Comparison of ENCODE assay signal across 16 mouse cellular contexts in the genomic region with DNA sequence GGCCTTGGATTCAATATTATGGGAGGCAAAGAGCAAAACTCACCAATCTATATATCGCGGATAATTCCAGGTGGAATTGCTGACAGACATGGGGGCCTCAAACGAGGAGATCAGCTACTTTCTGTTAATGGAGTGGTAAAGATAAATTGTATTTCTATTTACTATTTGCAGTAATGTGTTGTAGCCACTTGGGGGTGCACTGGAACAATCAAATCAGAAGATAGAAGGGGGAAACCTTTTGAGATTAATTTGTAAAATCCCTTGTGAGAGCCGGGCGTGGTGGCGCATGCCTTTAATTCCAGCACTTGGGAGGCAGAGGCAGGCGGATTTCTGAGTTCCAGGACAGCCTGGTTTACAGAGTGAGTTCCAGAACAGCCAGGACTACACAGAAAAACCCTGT. TPM values are rescaled to one million over a fixed set of nuclear protein-coding genes. Genes with fewer than 3 reads are reported as not detected.
A peak's percentile ranks its signal among the peaks of the same experiment; 100 is the strongest.
DNase-seq lines count a peak whose midpoint lies in the region; ATAC-seq and TF ChIP-seq lines count a peak whose summit lies in the region.
"Had no signal": no experiment of that assay in that cellular context is flagged by ENCODE, and none has a peak within 500 bp of the region (broad histone marks: within the 10 kb centered on the region; RNA-seq: fewer than 3 reads in every experiment).

No protein-coding gene starts in this region.

- H3K4me1 ChIP-seq in forebrain, postnatal 0 days (ENCODE audit: insufficient read depth), result peaks cover 9% of the 10 kb centered on the region; the same call in 1 of the 2 replicates
- peaks cover 22% of the 10 kb centered on the region for H3K4me1 ChIP-seq in forebrain, embryonic 15.5 days
- H3K4me1 ChIP-seq in lung, postnatal 0 days (ENCODE audit: insufficient read depth, low read depth, low read length), result peaks cover 11% of the 10 kb centered on the region; the same call in 1 of the 2 replicates
- H3K4me1 ChIP-seq in forebrain, embryonic 13.5 days, result peaks cover 12% of the 10 kb centered on the region

- H3K27ac ChIP-seq in forebrain, postnatal 0 days (ENCODE audit: low read depth, low read length), result no peak overlapping the region
- H3K27ac ChIP-seq in forebrain, embryonic 15.5 days (replicated peaks), result no peak overlapping the region
- H3K27ac ChIP-seq in lung, postnatal 0 days (ENCODE audit: low read length), result no peak overlapping the region
- no peak overlapping the region for H3K27ac ChIP-seq in forebrain, embryonic 13.5 days
- H3K27ac ChIP-seq: heart, embryonic 15.5 days; limb, embryonic 10.5 days; stomach, embryonic 15.5 days had no signal

- no peak for TF ChIP-seq EP300 in lung, postnatal 0 days (IDR thresholded peaks at IDR 0.05)

- no peak overlapping the region for H3K4me2 ChIP-seq in forebrain, postnatal 0 days (ENCODE audit: low read depth)
- H3K4me2 ChIP-seq in forebrain, embryonic 15.5 days (replicated peaks), result no peak overlapping the region
- H3K4me2 ChIP-seq in lung, postnatal 0 days (replicated peaks; ENCODE audit: low read depth, low read length), result no peak overlapping the region
- no peak overlapping the region for H3K4me2 ChIP-seq in forebrain, embryonic 13.5 days
- H3K4me2 ChIP-seq: heart, embryonic 15.5 days; stomach, embryonic 15.5 days had no signal

- no peak overlapping the region for H3K9ac ChIP-seq in forebrain, postnatal 0 days
- H3K9ac ChIP-seq in forebrain, embryonic 15.5 days (replicated peaks), result no peak overlapping the region
- H3K9ac ChIP-seq in lung, postnatal 0 days (replicated peaks; ENCODE audit: low read depth), result no peak overlapping the region
- H3K9ac ChIP-seq in forebrain, embryonic 13.5 days, result no peak overlapping the region
- H3K9ac ChIP-seq: heart, embryonic 15.5 days; stomach, embryonic 15.5 days had no signal

- TF ChIP-seq CTCF in forebrain, postnatal 0 days (IDR thresholded peaks at IDR 0.05; ENCODE audit: low read depth), result peak; percentile 45
- TF ChIP-seq CTCF in lung, postnatal 0 days (IDR thresholded peaks at IDR 0.05), result peak; percentile 36

- no peaks in the 10 kb centered on the region for H3K9me3 ChIP-seq in forebrain, postnatal 0 days (ENCODE audit: low read length)
- no peaks in the 10 kb centered on the region for H3K9me3 ChIP-seq in forebrain, embryonic 15.5 days
- H3K9me3 ChIP-seq in lung, postnatal 0 days (ENCODE audit: low read length), result no peaks in the 10 kb centered on the region
- H3K9me3 ChIP-seq in forebrain, embryonic 13.5 days (replicated peaks), result no peaks in the 10 kb centered on the region
- H3K9me3 ChIP-seq: heart, embryonic 15.5 days; limb, embryonic 10.5 days; stomach, embryonic 15.5 days had no signal

- WGBS in forebrain, postnatal 0 days, result 83% methylated on average over 7 of the region's 7 CpGs
- WGBS in forebrain, embryonic 15.5 days, result 82% methylated on average over 7 of the region's 7 CpGs
- 80% methylated on average over 7 of the region's 7 CpGs for WGBS in lung, postnatal 0 days
- 87% methylated on average over 7 of the region's 7 CpGs for WGBS in forebrain, embryonic 13.5 days

- no peaks in the 10 kb centered on the region for H3K27me3 ChIP-seq in forebrain, postnatal 0 days (ENCODE audit: insufficient read depth, low read length)
- no peaks in the 10 kb centered on the region for H3K27me3 ChIP-seq in forebrain, embryonic 15.5 days
- H3K27me3 ChIP-seq in lung, postnatal 0 days (replicated peaks; ENCODE audit: insufficient read depth, low read length), result no peaks in the 10 kb centered on the region
- H3K27me3 ChIP-seq in splenic B cell, adult 2 months (ENCODE audit: control insufficient read depth, insufficient read depth, low read length, poor library complexity, severe bottlenecking), result no peaks in the 10 kb centered on the region
- no peaks in the 10 kb centered on the region for H3K27me3 ChIP-seq in forebrain, embryonic 13.5 days
- H3K27me3 ChIP-seq: heart, embryonic 15.5 days; stomach, embryonic 15.5 days had no signal

- H3K4me3 ChIP-seq in forebrain, postnatal 0 days (ENCODE audit: low read depth, low read length), result no peak overlapping the region
- no peak overlapping the region for H3K4me3 ChIP-seq in forebrain, embryonic 15.5 days
- no peak overlapping the region for H3K4me3 ChIP-seq in lung, postnatal 0 days (ENCODE audit: low read depth, low read length)
- H3K4me3 ChIP-seq in forebrain, embryonic 13.5 days, result no peak overlapping the region
- H3K4me3 ChIP-seq: erythroblast, embryonic 14.5 days; heart, embryonic 15.5 days; limb, embryonic 10.5 days; stomach, embryonic 15.5 days had no signal

- peaks cover 48% of the 10 kb centered on the region for H3K36me3 ChIP-seq in forebrain, postnatal 0 days (ENCODE audit: insufficient read depth)
- H3K36me3 ChIP-seq in forebrain, embryonic 15.5 days, result peaks cover 58% of the 10 kb centered on the region
- H3K36me3 ChIP-seq in lung, postnatal 0 days (ENCODE audit: insufficient read depth, low read length), result peaks cover 26% of the 10 kb centered on the region; the same call in 1 of the 2 replicates
- H3K36me3 ChIP-seq in splenic B cell, adult 2 months (ENCODE audit: control insufficient read depth, insufficient read depth, low read length, poor library complexity, severe bottlenecking), result peaks cover 9% of the 10 kb centered on the region
- peaks cover 50% of the 10 kb centered on the region for H3K36me3 ChIP-seq in forebrain, embryonic 13.5 days (ENCODE audit: poor library complexity, severe bottlenecking)

- no peak for DNase-seq in forebrain, postnatal 0 days
- no peak for DNase-seq in lung, postnatal 0 days (ENCODE audit: low spot score)
- DNase-seq in lung, postnatal 25 days (ENCODE audit: low spot score), result no peak
- DNase-seq in splenic B cell, adult 2 months (ENCODE audit: low read depth, low spot score), result peak; percentile 35
- DNase-seq in frontal cortex, adult 2 months (ENCODE audit: extremely low spot score in 1 of 2, low spot score in 1 of 2), result no peak
- DNase-seq: gastrocnemius, postnatal 10 days; kidney, adult 11 months; lung, postnatal 4 days; right cerebral cortex, adult 18-20 months had no signal

- no peak for ATAC-seq in forebrain, postnatal 0 days
- no peak for ATAC-seq in forebrain, embryonic 15.5 days (replicated peaks)
- ATAC-seq in lung, postnatal 0 days, result no peak
- peak; percentile 80 for ATAC-seq in common myeloid progenitor, adult 5-6 weeks (replicated peaks; ENCODE audit: low read depth, poor library complexity, severe bottlenecking)
- no peak for ATAC-seq in forebrain, embryonic 13.5 days

RNA-seq across cellular contexts. Expression of gene Lin7c, which starts 5.7 kb away (rescaled TPM):
- 205 and 283 TPM in 2 replicates for total RNA-seq in forebrain, postnatal 0 days (2014; rRNA removed)
- polyA plus RNA-seq in forebrain, postnatal 0 days (2015; fragmentation: Nextera tagmentation; extraction: Ambion mirVana), result 138 and 175 TPM in 2 replicates
- polyA plus RNA-seq in forebrain, embryonic 15.5 days (2015; fragmentation: Nextera tagmentation; extraction: Ambion mirVana), result 169 and 184 TPM in 2 replicates
- polyA plus RNA-seq in lung, postnatal 0 days (2015; fragmentation: Nextera tagmentation; extraction: Ambion mirVana), result 39.1 and 45.0 TPM in 2 replicates
- total RNA-seq in common myeloid progenitor, adult 5-6 weeks (2017), result 112 and 116 TPM in 2 replicates
- 35.1 and 36.6 TPM in 2 replicates for polyA plus RNA-seq in frontal cortex, adult 2 months (2012; rRNA removed)
- polyA plus RNA-seq in forebrain, embryonic 13.5 days (2015; fragmentation: Nextera tagmentation; extraction: Ambion mirVana), result 139 and 151 TPM in 2 replicates

RNA-seq across cellular contexts. Expression of gene Lgr4, which starts 21.1 kb away (rescaled TPM):
- 18.1 and 26.7 TPM in 2 replicates for total RNA-seq in forebrain, postnatal 0 days (2014; rRNA removed)
- 4.6 and 5.6 TPM in 2 replicates for polyA plus RNA-seq in forebrain, postnatal 0 days (2015; fragmentation: Nextera tagmentation; extraction: Ambion mirVana)
- 2.8 and 3.0 TPM in 2 replicates for polyA plus RNA-seq in forebrain, embryonic 15.5 days (2015; fragmentation: Nextera tagmentation; extraction: Ambion mirVana)
- polyA plus RNA-seq in lung, postnatal 0 days (2015; fragmentation: Nextera tagmentation; extraction: Ambion mirVana), result 1.8 and 1.9 TPM in 2 replicates
- 0.92 and 1.9 TPM in 2 replicates for total RNA-seq in common myeloid progenitor, adult 5-6 weeks (2017)
- 28.3 and 29.1 TPM in 2 replicates for polyA plus RNA-seq in frontal cortex, adult 2 months (2012; rRNA removed)
- 2.7 and 3.5 TPM in 2 replicates for polyA plus RNA-seq in forebrain, embryonic 13.5 days (2015; fragmentation: Nextera tagmentation; extraction: Ambion mirVana)
